Mouse (Mus musculus): ENCODE data around the gene Ankrd54. TPM values are rescaled to one million over a fixed set of nuclear protein-coding genes. Genes with fewer than 3 reads are reported as not detected.
A peak's percentile ranks its signal among the peaks of the same experiment; 100 is the strongest.
"Not testable (repeated sequence)": the region's sequence is repeated elsewhere in the genome, so short reads cannot be mapped to it uniquely, and the experiment has no call there.

The Ankrd54 gene
- polyA plus RNA-seq, 1 experiment from 2014 or later = 77.9 TPM

GRCm38 (mm10) chr15:79050160-79050845, 12.4 kb downstream of the Ankrd54 start:
- DNase-seq (ENCODE audit: low spot score) = no peak
- Histone ChIP-seq H3K36me3 (peaks cover 41% of the 10 kb centered on the region), H3K4me1 (peaks cover 37% of the 10 kb centered on the region), H3K27ac (peak overlapping the region; percentile 56), H3K9me3 (replicated peaks) (no peaks in the 10 kb centered on the region), H3K4me3 (no peak overlapping the region), H3K27me3 (ENCODE audit: low read depth, poor library complexity, severe bottlenecking) (no peaks in the 10 kb centered on the region)
- WGBS = 51% methylated on average over 9 of the region's 9 CpGs

- 47% methylated on average over 4 of the region's 4 CpGs for WGBS
- peaks cover 8% of the 10 kb centered on the region for H3K27me3 ChIP-seq (ENCODE audit: low read depth, poor library complexity, severe bottlenecking)
- H3K4me1 ChIP-seq = peaks cover 57% of the 10 kb centered on the region
- no peaks in the 10 kb centered on the region for H3K9me3 ChIP-seq (replicated peaks)
- no peak overlapping the region for H3K27ac ChIP-seq
- no peak for DNase-seq (ENCODE audit: low spot score)
- H3K4me3 ChIP-seq = no peak overlapping the region
- peaks cover 20% of the 10 kb centered on the region for H3K36me3 ChIP-seq
These were observed 14.5 kb downstream of the Ankrd54 start for GRCm38 (mm10) chr15:79048186-79048585.

- WGBS = 4% methylated on average over 4 of the region's 4 CpGs
- H3K27me3 ChIP-seq (ENCODE audit: low read depth, poor library complexity, severe bottlenecking) = peaks cover 41% of the 10 kb centered on the region
- H3K4me3 ChIP-seq = peak overlapping the region; percentile 16; the same call in 1 of the 2 replicates
These were observed 17.9 kb downstream of the Ankrd54 start for GRCm38 (mm10) chr15:79044837-79045236.

GRCm38 (mm10) chr15:79042721-79043491, 19.8 kb downstream of the Ankrd54 start:
- H3K4me3 ChIP-seq = peak overlapping the region; percentile 65
- peaks cover 50% of the 10 kb centered on the region for H3K27me3 ChIP-seq (ENCODE audit: low read depth, poor library complexity, severe bottlenecking)
- H3K36me3 ChIP-seq = no peaks in the 10 kb centered on the region
- peak overlapping the region; percentile 86 for H3K27ac ChIP-seq
- peak; percentile 64 for DNase-seq (ENCODE audit: low spot score)
- H3K9me3 ChIP-seq (replicated peaks) = no peaks in the 10 kb centered on the region
- WGBS = under 1% methylated on average over 105 of the region's 105 CpGs
- peaks cover 71% of the 10 kb centered on the region for H3K4me1 ChIP-seq

More at GRCm38 (mm10) chr15:79044837-79045236, 17.9 kb downstream of the Ankrd54 start:
- peak overlapping the region; percentile 59 for H3K27ac ChIP-seq
- no peaks in the 10 kb centered on the region for H3K9me3 ChIP-seq (replicated peaks)
- peak; percentile 69 for DNase-seq (ENCODE audit: low spot score)
- H3K4me1 ChIP-seq = peaks cover 62% of the 10 kb centered on the region
- H3K36me3 ChIP-seq = no peaks in the 10 kb centered on the region

GRCm38 (mm10) chr15:79041585-79041984, 21.1 kb downstream of the Ankrd54 start, which contains the start of gene Galr3:
Gene Galr3, plus strand, starts transcription at chr15:79041885.
- Histone ChIP-seq H3K9me3 (replicated peaks) (no peaks in the 10 kb centered on the region), H3K36me3 (peaks cover 9% of the 10 kb centered on the region), H3K4me3 (peak within 1 kb of the TSS; percentile 65), H3K4me1 (peaks cover 74% of the 10 kb centered on the region), H3K27ac (peak within 1 kb of the TSS; percentile 86), H3K27me3 (ENCODE audit: low read depth, poor library complexity, severe bottlenecking) (peaks cover 50% of the 10 kb centered on the region)
- WGBS = 81% methylated on average over 6 of the region's 6 CpGs
- no peak for DNase-seq (ENCODE audit: low spot score)

- DNase-seq (ENCODE audit: low spot score) = peak; percentile 64
- peak overlapping the region; percentile 11 for H3K27ac ChIP-seq
- WGBS = 18% methylated on average over 24 of the region's 24 CpGs
- H3K9me3 ChIP-seq (replicated peaks) = no peaks in the 10 kb centered on the region
- peaks cover 18% of the 10 kb centered on the region for H3K36me3 ChIP-seq
- H3K4me1 ChIP-seq = peaks cover 73% of the 10 kb centered on the region
- H3K27me3 ChIP-seq (ENCODE audit: low read depth, poor library complexity, severe bottlenecking) = peaks cover 50% of the 10 kb centered on the region
- H3K4me3 ChIP-seq = peak overlapping the region; percentile 42
These were observed 21.9 kb downstream of the Ankrd54 start for GRCm38 (mm10) chr15:79040501-79041416.

- Histone ChIP-seq H3K27ac (no peak overlapping the region), H3K27me3 (ENCODE audit: low read depth, poor library complexity, severe bottlenecking) (peaks cover 49% of the 10 kb centered on the region), H3K36me3 (peaks cover 35% of the 10 kb centered on the region), H3K9me3 (replicated peaks) (no peaks in the 10 kb centered on the region), H3K4me3 (no peak overlapping the region), H3K4me1 (peaks cover 55% of the 10 kb centered on the region)
- WGBS = 17% methylated on average over 7 of the region's 7 CpGs
- DNase-seq (ENCODE audit: low spot score) = peak; percentile 77
These were observed 23.8 kb downstream of the Ankrd54 start for GRCm38 (mm10) chr15:79038853-79039252.

GRCm38 (mm10) chr15:79038331-79038730, 24.4 kb downstream of the Ankrd54 start:
- Histone ChIP-seq H3K27me3 (ENCODE audit: low read depth, poor library complexity, severe bottlenecking) (peaks cover 44% of the 10 kb centered on the region), H3K4me1 (peaks cover 50% of the 10 kb centered on the region), H3K36me3 (peaks cover 35% of the 10 kb centered on the region), H3K4me3 (no peak overlapping the region), H3K27ac (no peak overlapping the region), H3K9me3 (replicated peaks) (no peaks in the 10 kb centered on the region)
- WGBS = 67% methylated on average over 10 of the region's 10 CpGs
- no peak for DNase-seq (ENCODE audit: low spot score)

GRCm38 (mm10) chr15:79037913-79038328, 24.8 kb downstream of the Ankrd54 start:
- Histone ChIP-seq H3K27me3 (ENCODE audit: low read depth, poor library complexity, severe bottlenecking) (peaks cover 40% of the 10 kb centered on the region), H3K4me1 (peaks cover 46% of the 10 kb centered on the region), H3K4me3 (0 out of 2 replicates have a peak overlapping the region, but pooled peaks have one; percentile 9), H3K27ac (peak overlapping the region; percentile 20; the same call in 1 of the 2 replicates), H3K9me3 (replicated peaks) (no peaks in the 10 kb centered on the region), H3K36me3 (peaks cover 35% of the 10 kb centered on the region)
- peak; percentile 92 for DNase-seq (ENCODE audit: low spot score)
- 15% methylated on average over 14 of the region's 14 CpGs for WGBS

- DNase-seq (ENCODE audit: low spot score); H3K27me3 ChIP-seq (ENCODE audit: low read depth, poor library complexity, severe bottlenecking); H3K9me3 ChIP-seq (replicated peaks); H3K4me3 ChIP-seq; H3K27ac ChIP-seq: not testable (repeated sequence)
- 95% methylated on average over 5 of the region's 5 CpGs for WGBS
- Histone ChIP-seq H3K36me3 (peaks cover 29% of the 10 kb centered on the region), H3K4me1 (peaks cover 51% of the 10 kb centered on the region)
These were observed 30.8 kb downstream of the Ankrd54 start for GRCm38 (mm10) chr15:79031908-79032307.

- H3K27ac ChIP-seq = peak overlapping the region; percentile 100
These were observed 31.9 kb downstream of the Ankrd54 start for GRCm38 (mm10) chr15:79030551-79031435.

More at GRCm38 (mm10) chr15:79030551-79031435, 31.9 kb downstream of the Ankrd54 start:
- DNase-seq (ENCODE audit: low spot score) = peak; percentile 91
- under 1% methylated on average over 52 of the region's 52 CpGs for WGBS
- 0 out of 2 replicates have a peak, but pooled peaks cover 9% of the 10 kb centered on the region for H3K27me3 ChIP-seq (ENCODE audit: low read depth, poor library complexity, severe bottlenecking)
- H3K36me3 ChIP-seq = peaks cover 18% of the 10 kb centered on the region
- peak overlapping the region; percentile 76 for H3K4me3 ChIP-seq
- H3K9me3 ChIP-seq (replicated peaks) = no peaks in the 10 kb centered on the region
- peaks cover 61% of the 10 kb centered on the region for H3K4me1 ChIP-seq
